Mouse (Mus musculus): ENCODE measurements around the gene Htr5b. TPM values are rescaled to one million over a fixed set of nuclear protein-coding genes. Genes with fewer than 3 reads are reported as not detected.

The Htr5b gene
- 0.68 and 0.87 TPM in 2 replicates for polyA plus RNA-seq (2015; fragmentation: Nextera tagmentation; extraction: Ambion mirVana)

GRCm38 (mm10) chr1:121528399-121528720, at the start of gene Htr5b:
Gene Htr5b (minus strand): TSS chr1:121528465.
- peaks cover 32% of the 10 kb centered on the region for H3K27me3 ChIP-seq
- H3K9ac ChIP-seq, result peak within 1 kb of the TSS; percentile 14; the same call in 1 of the 2 replicates
- peak; percentile 92 for ATAC-seq (replicated peaks; ENCODE audit: low FRiP score)
- no peaks in the 10 kb centered on the region for H3K9me3 ChIP-seq (replicated peaks)
- no peak within 1 kb of the TSS for H3K27ac ChIP-seq
- peak within 1 kb of the TSS; percentile 41 for H3K4me3 ChIP-seq (replicated peaks)
- WGBS, result 1% methylated on average over 11 of the region's 11 CpGs
- peak within 1 kb of the TSS; percentile 76 for H3K4me2 ChIP-seq
- H3K4me1 ChIP-seq, result peaks cover 17% of the 10 kb centered on the region
- no peaks in the 10 kb centered on the region for H3K36me3 ChIP-seq

DNA sequence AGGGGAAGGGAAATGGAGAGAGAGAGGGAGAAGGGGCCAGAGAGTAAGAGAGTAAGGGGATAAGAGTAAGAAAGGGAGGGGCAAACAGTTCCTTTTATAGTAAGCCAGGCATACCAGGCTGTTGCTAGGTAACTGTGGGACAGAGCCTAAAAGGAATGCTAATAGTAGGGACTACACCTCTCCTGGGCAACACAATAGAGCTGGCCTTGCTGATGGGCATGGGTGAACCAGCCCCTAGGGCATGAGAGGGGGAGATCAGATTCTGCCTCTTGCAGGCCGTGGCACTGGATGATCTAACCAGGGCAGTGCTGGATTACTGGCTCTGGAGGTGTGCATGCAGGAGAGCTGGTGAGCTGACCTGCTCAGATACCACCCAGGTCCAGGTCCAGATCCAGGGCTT, 49.2 kb upstream of the Htr5b start:
- H3K27me3 ChIP-seq, result no peaks in the 10 kb centered on the region
- no peak overlapping the region for H3K27ac ChIP-seq
- no peaks in the 10 kb centered on the region for H3K36me3 ChIP-seq
- WGBS, result 54% methylated on average over 1 of the region's 1 CpGs
- no peaks in the 10 kb centered on the region for H3K4me1 ChIP-seq
- no peak overlapping the region for H3K9ac ChIP-seq
- no peak overlapping the region for H3K4me3 ChIP-seq (replicated peaks)
- H3K4me2 ChIP-seq, result no peak overlapping the region
- H3K9me3 ChIP-seq (replicated peaks), result no peaks in the 10 kb centered on the region
- no peak for ATAC-seq (replicated peaks; ENCODE audit: low FRiP score)

- Histone ChIP-seq H3K4me1 (peaks cover 6% of the 10 kb centered on the region; the same call in 1 of the 2 replicates), H3K9ac (no peak overlapping the region), H3K4me3 (replicated peaks) (no peak overlapping the region), H3K27me3 (no peaks in the 10 kb centered on the region), H3K36me3 (peaks cover 2% of the 10 kb centered on the region), H3K9me3 (replicated peaks) (no peaks in the 10 kb centered on the region), H3K4me2 (no peak overlapping the region), H3K27ac (no peak overlapping the region)
- no peak for ATAC-seq (replicated peaks; ENCODE audit: low FRiP score)
- WGBS, result 73% methylated on average over 7 of the region's 7 CpGs
Measured at GRCm38 (mm10) chr1:121570522-121570921, 42.3 kb upstream of the Htr5b start.

DNA sequence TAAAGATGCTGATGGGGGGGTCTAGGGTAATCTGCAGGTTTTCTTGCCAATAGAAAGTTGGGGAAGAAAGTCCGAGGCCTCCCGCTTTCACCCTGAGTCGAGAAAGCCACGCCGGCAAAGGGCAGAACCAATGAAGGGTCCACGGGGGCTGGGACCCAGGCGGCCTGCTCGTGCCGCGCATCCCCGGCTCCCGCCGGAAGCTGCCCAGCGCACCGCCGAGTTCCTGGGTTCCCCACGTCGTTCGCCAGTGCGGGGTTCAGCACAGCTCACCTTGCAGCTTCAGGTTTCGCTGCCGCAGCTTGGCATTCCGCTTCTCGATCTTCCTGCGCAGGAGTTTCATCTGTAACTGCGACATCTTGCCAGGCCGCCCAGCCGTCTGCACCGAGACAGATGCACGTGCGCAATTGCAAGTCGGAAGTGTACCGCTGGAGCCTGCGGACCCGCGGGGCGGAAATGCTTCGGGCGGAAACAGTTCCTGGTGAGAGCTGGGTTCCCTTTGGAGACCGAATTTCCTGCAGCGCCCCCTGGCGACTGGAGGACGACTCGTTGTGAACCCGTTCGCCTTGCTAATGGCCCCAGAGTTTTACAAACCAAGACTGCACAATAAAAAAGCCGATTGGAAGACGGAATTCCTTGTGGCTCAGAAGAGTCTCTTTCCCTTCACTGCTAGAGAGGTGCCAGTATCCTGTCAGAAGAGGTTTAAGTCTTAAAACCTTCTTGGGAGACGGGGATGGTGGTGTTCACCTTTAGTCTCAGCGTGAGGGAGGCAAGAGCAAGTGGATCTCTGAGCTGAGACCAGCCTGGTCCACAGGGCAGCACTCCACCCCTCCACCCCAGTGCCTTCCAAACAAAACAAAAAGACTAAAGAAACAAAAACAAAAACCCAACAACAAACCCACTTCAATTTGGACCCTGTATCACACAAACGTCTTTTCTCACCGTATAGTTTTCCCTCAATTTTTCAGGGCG, 39.5 kb upstream of the Htr5b start, which contains the start of gene Ddx18:
Gene Ddx18 (minus strand): TSS at position 469 of the 969 bp plus-strand sequence.
- peak; percentile 99 for ATAC-seq (replicated peaks; ENCODE audit: low FRiP score)
- H3K4me3 ChIP-seq (replicated peaks), result peak within 1 kb of the TSS; percentile 73
- peak within 1 kb of the TSS; percentile 68 for H3K27ac ChIP-seq
- H3K9ac ChIP-seq, result peak within 1 kb of the TSS; percentile 67
- H3K4me1 ChIP-seq, result peaks cover 6% of the 10 kb centered on the region; the same call in 1 of the 2 replicates
- peak within 1 kb of the TSS; percentile 62 for H3K4me2 ChIP-seq
- WGBS, result 6% methylated on average over 53 of the region's 53 CpGs
- no peaks in the 10 kb centered on the region for H3K27me3 ChIP-seq
- peaks cover 28% of the 10 kb centered on the region for H3K36me3 ChIP-seq
- H3K9me3 ChIP-seq (replicated peaks), result no peaks in the 10 kb centered on the region

GRCm38 (mm10) chr1:121557861-121558260, 29.6 kb upstream of the Htr5b start:
- Histone ChIP-seq H3K9me3 (replicated peaks) (no peaks in the 10 kb centered on the region), H3K27ac (no peak overlapping the region), H3K27me3 (no peaks in the 10 kb centered on the region), H3K9ac (no peak overlapping the region), H3K4me3 (replicated peaks) (no peak overlapping the region), H3K4me2 (no peak overlapping the region), H3K4me1 (no peaks in the 10 kb centered on the region), H3K36me3 (peaks cover 96% of the 10 kb centered on the region)
- ATAC-seq (replicated peaks; ENCODE audit: low FRiP score), result no peak
- 92% methylated on average over 5 of the region's 5 CpGs for WGBS

GRCm38 (mm10) chr1:121551457-121551835, 23.2 kb upstream of the Htr5b start:
- Histone ChIP-seq H3K4me3 (replicated peaks) (no peak overlapping the region), H3K4me2 (no peak overlapping the region), H3K9me3 (replicated peaks) (no peaks in the 10 kb centered on the region), H3K9ac (no peak overlapping the region), H3K36me3 (peaks cover 59% of the 10 kb centered on the region), H3K27me3 (no peaks in the 10 kb centered on the region), H3K4me1 (no peaks in the 10 kb centered on the region), H3K27ac (no peak overlapping the region)
- WGBS, result 88% methylated on average over 7 of the region's 7 CpGs
- ATAC-seq (replicated peaks; ENCODE audit: low FRiP score), result no peak

DNA sequence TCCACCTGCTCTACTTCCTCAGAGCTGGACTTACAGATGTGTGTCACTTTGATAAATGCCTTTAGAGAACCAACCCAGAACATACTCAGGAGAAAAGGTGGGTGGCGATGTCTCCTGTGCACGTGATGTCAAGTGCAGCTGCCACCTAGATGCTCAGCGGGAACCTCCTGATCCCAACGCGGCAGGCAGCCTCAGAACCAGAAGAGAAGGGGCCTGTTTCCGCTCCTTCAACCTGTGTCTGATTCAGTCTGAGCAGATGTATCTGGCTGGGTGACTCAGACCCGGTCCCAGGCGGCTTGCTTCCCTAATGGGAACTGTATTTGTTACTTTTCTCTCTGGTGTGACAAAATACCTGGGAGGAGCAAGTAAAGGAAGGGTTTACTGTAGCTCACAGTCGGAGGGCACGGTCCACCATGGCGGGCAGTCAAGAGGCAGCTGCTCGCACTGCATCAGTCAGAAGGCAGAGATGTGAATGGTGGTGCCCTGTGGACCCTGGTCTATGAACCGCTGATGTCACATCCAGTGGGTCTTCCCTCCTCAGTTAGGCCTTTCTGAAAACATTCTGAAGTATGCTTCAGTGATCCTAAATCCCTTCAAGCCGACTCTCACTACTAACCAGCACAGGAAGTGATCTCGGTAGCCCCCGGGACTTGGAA, 22.7 kb upstream of the Htr5b start:
- Histone ChIP-seq H3K27ac (no peak overlapping the region), H3K4me2 (no peak overlapping the region), H3K27me3 (no peaks in the 10 kb centered on the region), H3K4me3 (replicated peaks) (no peak overlapping the region), H3K9ac (no peak overlapping the region), H3K9me3 (replicated peaks) (no peaks in the 10 kb centered on the region), H3K36me3 (peaks cover 54% of the 10 kb centered on the region), H3K4me1 (no peaks in the 10 kb centered on the region)
- WGBS, result 86% methylated on average over 16 of the region's 16 CpGs
- no peak for ATAC-seq (replicated peaks; ENCODE audit: low FRiP score)

DNA sequence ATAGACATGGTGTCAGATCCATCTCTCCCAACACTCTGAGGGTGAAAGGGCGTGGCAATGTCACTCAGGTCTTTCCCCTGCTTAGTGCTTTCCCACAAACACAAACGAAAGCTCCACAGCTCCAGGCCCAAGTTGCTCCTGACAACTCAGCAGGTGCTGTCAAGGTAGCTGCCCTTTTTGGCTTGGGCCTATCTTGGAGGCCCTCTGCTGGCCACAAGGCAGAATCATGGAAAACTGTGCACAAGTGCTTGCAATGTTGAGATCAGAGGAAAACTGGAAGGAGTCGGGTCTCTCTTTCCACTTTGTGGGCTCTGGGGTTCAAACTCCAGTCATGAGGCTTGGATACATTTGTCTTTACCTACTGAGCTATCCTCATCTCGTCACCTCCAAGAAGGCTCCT, 21.2 kb upstream of the Htr5b start:
- Histone ChIP-seq H3K9ac (no peak overlapping the region), H3K4me1 (no peaks in the 10 kb centered on the region), H3K4me2 (no peak overlapping the region), H3K4me3 (replicated peaks) (no peak overlapping the region), H3K27me3 (no peaks in the 10 kb centered on the region), H3K27ac (no peak overlapping the region), H3K36me3 (peaks cover 39% of the 10 kb centered on the region), H3K9me3 (replicated peaks) (no peaks in the 10 kb centered on the region)
- 79% methylated on average over 4 of the region's 4 CpGs for WGBS
- no peak for ATAC-seq (replicated peaks; ENCODE audit: low FRiP score)

DNA sequence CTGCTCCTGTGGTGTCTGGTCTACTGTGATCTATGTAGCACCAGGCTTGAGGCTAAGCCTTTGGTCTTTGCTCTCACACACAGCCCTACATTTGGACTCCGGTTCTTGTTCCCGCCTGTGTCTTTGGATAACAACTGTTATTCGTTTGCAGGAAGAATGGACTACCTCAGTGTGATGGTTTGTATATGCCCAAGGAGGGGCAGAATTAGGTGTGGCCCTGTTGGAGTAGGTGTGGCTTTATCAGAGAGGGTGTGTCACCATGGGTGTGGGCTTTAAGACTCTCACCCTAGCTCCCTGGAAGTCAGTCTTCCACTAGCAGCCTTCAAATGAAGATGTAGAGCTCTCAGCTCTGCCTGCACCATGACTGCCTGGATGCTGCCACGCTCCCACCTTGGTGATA, 20.4 kb upstream of the Htr5b start:
- H3K4me1 ChIP-seq, result no peaks in the 10 kb centered on the region
- no peaks in the 10 kb centered on the region for H3K27me3 ChIP-seq
- no peak overlapping the region for H3K9ac ChIP-seq
- WGBS, result 85% methylated on average over 4 of the region's 4 CpGs
- H3K4me3 ChIP-seq (replicated peaks), result no peak overlapping the region
- no peak overlapping the region for H3K27ac ChIP-seq
- no peak overlapping the region for H3K4me2 ChIP-seq
- H3K9me3 ChIP-seq (replicated peaks), result no peaks in the 10 kb centered on the region
- H3K36me3 ChIP-seq, result peaks cover 34% of the 10 kb centered on the region
- ATAC-seq (replicated peaks; ENCODE audit: low FRiP score), result 0 out of 2 replicates have a peak, but pooled peaks have one; percentile 15

- no peak for ATAC-seq (replicated peaks; ENCODE audit: low FRiP score)
- H3K9ac ChIP-seq, result no peak overlapping the region
- H3K9me3 ChIP-seq (replicated peaks), result no peaks in the 10 kb centered on the region
- no peak overlapping the region for H3K4me3 ChIP-seq (replicated peaks)
- WGBS, result 82% methylated on average over 2 of the region's 2 CpGs
- no peak overlapping the region for H3K27ac ChIP-seq
- H3K36me3 ChIP-seq, result peaks cover 16% of the 10 kb centered on the region
- H3K4me2 ChIP-seq, result no peak overlapping the region
- no peaks in the 10 kb centered on the region for H3K27me3 ChIP-seq
- no peaks in the 10 kb centered on the region for H3K4me1 ChIP-seq
Measured at GRCm38 (mm10) chr1:121546844-121547243, 18.6 kb upstream of the Htr5b start.

DNA sequence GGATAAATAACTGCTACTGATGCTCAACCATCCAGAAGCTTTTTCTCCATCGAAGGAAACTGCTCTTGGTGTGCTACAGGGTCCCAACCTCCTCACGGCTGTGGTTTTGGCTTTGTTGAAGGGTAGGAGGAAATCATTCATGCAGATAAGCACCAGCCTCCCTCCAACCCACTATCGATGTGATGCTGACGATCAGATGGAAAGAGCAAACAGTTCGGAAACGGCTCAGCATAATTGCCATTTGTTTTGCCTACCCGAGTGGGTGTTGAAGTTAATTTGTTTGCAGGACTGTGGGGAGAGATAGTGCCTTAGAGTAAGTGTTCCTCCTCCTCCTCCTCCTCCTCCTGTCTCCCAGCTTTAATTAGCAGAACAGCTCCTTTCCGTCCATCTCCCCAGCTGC, 12.1 kb upstream of the Htr5b start:
- no peak for ATAC-seq (replicated peaks; ENCODE audit: low FRiP score)
- Histone ChIP-seq H3K4me3 (replicated peaks) (no peak overlapping the region), H3K27ac (no peak overlapping the region), H3K9ac (no peak overlapping the region), H3K27me3 (no peaks in the 10 kb centered on the region), H3K4me1 (no peaks in the 10 kb centered on the region), H3K36me3 (no peaks in the 10 kb centered on the region), H3K9me3 (replicated peaks) (no peaks in the 10 kb centered on the region), H3K4me2 (no peak overlapping the region)
- 60% methylated on average over 8 of the region's 8 CpGs for WGBS

DNA sequence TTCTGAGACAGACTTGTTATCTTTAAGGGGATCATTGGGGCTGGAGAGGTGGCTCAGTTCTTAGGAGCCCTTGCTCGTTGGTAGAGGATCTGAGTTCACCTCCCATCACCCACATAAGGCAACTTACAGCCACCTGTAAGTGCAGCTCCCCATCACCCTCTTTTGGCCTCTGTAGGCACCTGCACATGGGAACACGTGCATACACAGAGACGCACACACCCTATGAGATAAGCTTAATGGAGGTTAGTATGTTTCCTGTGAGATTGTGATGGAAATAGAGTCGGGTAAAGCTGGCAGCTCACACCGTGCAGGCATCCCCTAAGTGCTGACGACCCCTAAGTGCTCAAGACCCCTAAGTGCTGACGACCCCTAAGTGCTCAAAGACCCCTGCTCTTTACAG, 3.2 kb upstream of the Htr5b start:
- Histone ChIP-seq H3K4me1 (peaks cover 17% of the 10 kb centered on the region), H3K4me3 (replicated peaks) (no peak overlapping the region), H3K36me3 (no peaks in the 10 kb centered on the region), H3K27me3 (peaks cover 28% of the 10 kb centered on the region), H3K9ac (no peak overlapping the region), H3K4me2 (no peak overlapping the region), H3K9me3 (replicated peaks) (no peaks in the 10 kb centered on the region), H3K27ac (no peak overlapping the region)
- ATAC-seq (replicated peaks; ENCODE audit: low FRiP score), result no peak
- WGBS, result 69% methylated on average over 7 of the region's 7 CpGs
